ENCODE assay signal across 10 mouse cellular contexts in the genomic region with DNA sequence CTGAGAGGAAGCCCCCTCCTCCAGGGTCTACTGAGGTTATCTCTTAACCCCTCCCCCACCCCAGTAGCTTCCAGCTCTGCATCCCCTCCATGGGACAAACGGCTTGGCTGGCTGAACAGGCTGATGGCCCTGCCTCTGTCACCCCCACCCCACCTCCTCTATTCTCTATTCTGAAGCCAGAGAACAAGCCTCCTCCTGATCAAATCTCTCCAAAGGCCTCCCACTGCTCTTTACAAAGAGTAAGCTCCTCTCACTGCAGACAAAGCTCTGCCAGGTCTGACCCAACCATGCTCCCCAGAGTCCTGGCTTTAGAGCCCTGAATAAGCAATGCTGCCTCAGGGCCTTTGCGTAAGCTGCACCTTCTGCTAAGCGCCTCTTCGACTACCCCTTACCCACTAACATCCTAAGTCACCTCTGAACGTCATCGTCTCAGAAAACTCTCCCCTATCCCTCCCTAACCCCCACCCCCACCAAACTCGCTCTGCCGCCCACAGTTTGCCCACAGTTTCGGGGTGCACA. TPM values are rescaled to one million over a fixed set of nuclear protein-coding genes. Genes with fewer than 3 reads are reported as not detected.
DNase-seq lines count a peak whose midpoint lies in the region; ATAC-seq and TF ChIP-seq lines count a peak whose summit lies in the region.
"Had no signal": no experiment of that assay in that cellular context is flagged by ENCODE, and none has a peak within 500 bp of the region (broad histone marks: within the 10 kb centered on the region; RNA-seq: fewer than 3 reads in every experiment).

No protein-coding gene starts in this region.

- TF ChIP-seq POLR2A in kidney, adult 2 months (IDR thresholded peaks at IDR 0.05; ENCODE audit: low read depth, low read length) = no peak

- peak overlapping the region; percentile 38; the same call in 1 of the 2 replicates for H3K4me2 ChIP-seq in intestine, embryonic 16.5 days (ENCODE audit: low read depth, low read length)
- H3K4me2 ChIP-seq: neural tube, embryonic 13.5 days had no signal

- no peaks in the 10 kb centered on the region for H3K9me3 ChIP-seq in E14TG2a.4 (ENCODE audit: low read length)
- no peaks in the 10 kb centered on the region for H3K9me3 ChIP-seq in intestine, embryonic 16.5 days (ENCODE audit: control insufficient read depth, low read length)
- H3K9me3 ChIP-seq: neural tube, embryonic 13.5 days had no signal

- DNase-seq in kidney, adult 2 months = no peak
- no peak for DNase-seq in kidney, postnatal 14 days
- DNase-seq in ES-CJ7 (ENCODE audit: low read depth, low spot score) = peak; percentile 70
- DNase-seq: thymus, postnatal 14 days had no signal

- WGBS in kidney, adult 2 months = 69% methylated on average over 9 of the region's 9 CpGs
- 68% methylated on average over 9 of the region's 9 CpGs for WGBS in intestine, embryonic 16.5 days

- peak overlapping the region; percentile 45; the same call in 1 of the 2 replicates for H3K9ac ChIP-seq in intestine, embryonic 16.5 days (ENCODE audit: low read depth, low read length)

- ATAC-seq in intestine, embryonic 16.5 days = no peak
- ATAC-seq in cerebellum, adult (ENCODE audit: insufficient number of reproducible peaks, low FRiP score, low TSS enrichment) = no peak
- no peak for ATAC-seq in erythroid progenitor cell, adult 5-6 weeks (replicated peaks; ENCODE audit: low FRiP score, poor library complexity, severe bottlenecking)

- peak overlapping the region; percentile 97 for H3K27ac ChIP-seq in kidney, adult 2 months (ENCODE audit: insufficient read depth, low read depth, low read length)
- H3K27ac ChIP-seq in intestine, embryonic 16.5 days (ENCODE audit: low read length) = peak overlapping the region; percentile 93
- H3K27ac ChIP-seq: macrophage; neural tube, embryonic 13.5 days had no signal

- H3K4me3 ChIP-seq in kidney, adult 2 months (ENCODE audit: insufficient read depth, low read depth, low read length) = no peak overlapping the region
- peak overlapping the region; percentile 52 for H3K4me3 ChIP-seq in E14TG2a.4 (replicated peaks; ENCODE audit: low read length)
- no peak overlapping the region for H3K4me3 ChIP-seq in intestine, embryonic 16.5 days (ENCODE audit: low read length)
- H3K4me3 ChIP-seq: neural tube, embryonic 13.5 days had no signal

- H3K27me3 ChIP-seq in kidney, adult 2 months (replicated peaks; ENCODE audit: control insufficient read depth, insufficient read depth, low read length) = no peaks in the 10 kb centered on the region
- H3K27me3 ChIP-seq in E14TG2a.4 (ENCODE audit: insufficient read depth, low read length) = no peaks in the 10 kb centered on the region
- no peaks in the 10 kb centered on the region for H3K27me3 ChIP-seq in intestine, embryonic 16.5 days (replicated peaks; ENCODE audit: control insufficient read depth, insufficient read depth, low read length)
- H3K27me3 ChIP-seq: neural tube, embryonic 13.5 days had no signal

- H3K4me1 ChIP-seq in kidney, adult 2 months (ENCODE audit: control insufficient read depth, insufficient read depth, low read length) = peaks cover 66% of the 10 kb centered on the region
- peaks cover 89% of the 10 kb centered on the region for H3K4me1 ChIP-seq in E14TG2a.4 (replicated peaks; ENCODE audit: low read depth, low read length)
- peaks cover 56% of the 10 kb centered on the region for H3K4me1 ChIP-seq in intestine, embryonic 16.5 days (ENCODE audit: control insufficient read depth, insufficient read depth, low read length)

- H3K36me3 ChIP-seq in kidney, adult 2 months (ENCODE audit: control insufficient read depth, insufficient read depth, low read length) = no peaks in the 10 kb centered on the region; the same call in 1 of the 2 replicates
- peaks cover 82% of the 10 kb centered on the region for H3K36me3 ChIP-seq in E14TG2a.4 (ENCODE audit: insufficient read depth, low read length)
- peaks cover 14% of the 10 kb centered on the region for H3K36me3 ChIP-seq in intestine, embryonic 16.5 days (ENCODE audit: control insufficient read depth, insufficient read depth, low read length)

- no peak for TF ChIP-seq CTCF in kidney, adult 2 months (conservative IDR thresholded peaks at IDR 0.05; ENCODE audit: insufficient read depth, insufficient read length, low read depth, low read length)
- no peak for TF ChIP-seq CTCF in E14TG2a.4 (conservative IDR thresholded peaks at IDR 0.05; ENCODE audit: low read length)

RNA-seq across cellular contexts. Expression of gene Ptprf, which starts 19.6 kb away (rescaled TPM):
- 89.9 and 114 TPM in 2 replicates for polyA plus RNA-seq in kidney, adult 2 months (2012; rRNA removed)
- 45.8 and 54.8 TPM in 2 replicates for polyA plus RNA-seq in intestine, embryonic 16.5 days (2015; fragmentation: Nextera tagmentation; extraction: Ambion mirVana)
- 0.84 TPM in 1 of 2 replicates, not detected in the other for total RNA-seq in erythroid progenitor cell, adult 5-6 weeks (2015; ENCODE audit: low replicate concordance)
- 0.13 TPM in 1 of 2 replicates, not detected in the other for total RNA-seq in erythroid progenitor cell, adult 5-6 weeks (2017; ENCODE audit: low replicate concordance)
